Mouse (Mus musculus) small intestine, adult 10 weeks (tissue): Measurements from ENCODE around the gene Sparcl1. TPM values are rescaled to one million over a fixed set of nuclear protein-coding genes. Genes with fewer than 3 reads are reported as not detected.

ENCODE experiments used
- polyA plus RNA-seq: library from polyadenylated mRNA; stranded (reverse); fragments of 350-450 nt; fragmentation: Illumina TruSeq; extraction: RNeasy Lipid Tissue Mini Kit (QIAGEN cat#74804); gene quantifications from one replicate; pipeline ENCODE4 v1.2.3, GENCODE M21; 2014; ENCODE audit warnings: low replicate concordance

Gene Sparcl1
- 116 TPM for polyA plus RNA-seq

GRCm38 (mm10) chr5:104113491-104114172, at the start of gene Sparcl1:
Sparcl1 (minus strand) TSS chr5:104113733.

GRCm38 (mm10) chr5:104077508-104077907, 36.0 kb downstream of the Sparcl1 start, which contains the start of gene Gm17660:
Gm17660 (minus strand) TSS chr5:104077608.

GRCm38 (mm10) chr5:104046256-104047199, 67.0 kb downstream of the Sparcl1 start, which contains the start of gene Nudt9:
Nudt9 (plus strand) TSS chr5:104046306.

Other genes starting within 250 kb of the Sparcl1 start
- gene Klhl8, start 202.5 kb downstream of the Sparcl1 start, polyA plus RNA-seq, result 0.78 TPM
- gene Hsd17b13, start 136.3 kb downstream of the Sparcl1 start, polyA plus RNA-seq, result 137 TPM
- 536 TPM for gene Hsd17b11, start 91.8 kb downstream of the Sparcl1 start, polyA plus RNA-seq
- gene Nudt9, start 67.4 kb downstream of the Sparcl1 start, polyA plus RNA-seq, result 8.6 TPM
- not detected for gene Gm17660, start 36.1 kb downstream of the Sparcl1 start, polyA plus RNA-seq
- gene Dspp, start 57.0 kb upstream of the Sparcl1 start, polyA plus RNA-seq, result not detected
- 0.15 TPM for gene Dmp1, start 88.9 kb upstream of the Sparcl1 start, polyA plus RNA-seq
- gene Ibsp, start 185.4 kb upstream of the Sparcl1 start, polyA plus RNA-seq, result 0.85 TPM
- gene Mepe, start 211.6 kb upstream of the Sparcl1 start, polyA plus RNA-seq, result not detected